Mouse (Mus musculus) cerebellum, adult 9-10 months (tissue): ENCODE data around the gene Hnrnpa0.
"Not testable (repeated sequence)": the region's sequence is repeated elsewhere in the genome, so short reads cannot be mapped to it uniquely, and the experiment has no call there.

Source experiments
- DNase-seq: peaks from one replicate; pipeline ENCODE4 v3.0.0; 2022

Gene Hnrnpa0

GRCm38 (mm10) chr13:58128396-58128767 is at the start of gene Hnrnpa0:
TSS of gene Hnrnpa0 (minus strand) at chr13:58128556.
- DNase-seq, result peak; percentile 92

DNA sequence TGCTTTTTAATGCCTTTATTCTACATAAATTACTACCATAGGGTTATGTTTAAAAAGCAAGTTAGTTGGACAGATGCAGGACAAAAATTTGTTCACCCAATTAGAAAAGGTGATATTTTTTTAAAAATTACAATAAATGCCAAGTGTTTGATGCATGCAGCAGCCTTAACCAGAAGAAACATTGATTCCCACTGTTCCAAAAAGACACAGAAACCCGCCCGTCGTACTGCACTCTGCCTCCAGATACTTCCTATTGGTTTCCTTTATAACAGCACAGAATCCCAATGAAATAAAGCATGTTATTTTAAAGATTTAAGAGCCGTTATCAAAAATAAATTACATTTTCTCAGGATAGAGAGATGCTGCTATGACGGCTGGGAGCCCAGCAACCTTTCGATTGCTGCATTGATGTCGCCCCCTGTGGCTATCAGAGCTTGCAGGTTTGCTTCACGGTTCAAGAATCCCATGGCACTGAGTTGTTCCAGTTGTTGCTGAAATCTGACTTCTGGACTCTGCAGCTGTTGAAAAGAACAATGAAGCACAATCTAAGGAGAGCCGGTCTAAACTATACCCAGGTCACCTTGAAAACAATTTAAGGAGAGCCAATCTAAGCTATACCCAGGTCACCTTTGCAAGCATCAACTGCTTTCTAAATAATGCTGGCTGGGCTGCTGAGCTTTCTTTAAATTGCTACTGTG is 49.3 kb upstream of the Hnrnpa0 start:
- DNase-seq, result peak; percentile 100

GRCm38 (mm10) chr13:58176105-58176504 is 47.7 kb upstream of the Hnrnpa0 start:
- no peak for DNase-seq

DNA sequence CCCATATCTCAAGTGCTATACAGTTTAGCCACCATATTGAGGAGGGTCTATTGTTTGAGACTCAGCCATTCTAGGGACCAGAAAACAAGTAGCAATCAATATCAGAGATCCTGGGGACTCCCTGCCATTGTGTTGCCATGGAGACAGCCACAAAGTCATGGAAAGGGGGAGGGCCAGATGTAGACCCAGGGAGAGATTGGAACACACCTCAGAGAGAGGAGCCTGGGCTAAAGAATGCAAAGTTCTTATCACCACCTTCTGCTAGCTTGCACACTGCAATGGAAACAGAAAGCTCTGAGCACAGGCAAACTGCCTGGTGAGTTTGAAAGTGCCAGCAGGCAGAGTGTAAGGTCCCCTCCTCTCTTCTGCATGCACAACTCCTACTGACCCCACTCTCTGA is 39.8 kb upstream of the Hnrnpa0 start:
- no peak for DNase-seq

- DNase-seq, result no peak
Observed at GRCm38 (mm10) chr13:58163343-58163742, 35.0 kb upstream of the Hnrnpa0 start.

DNA sequence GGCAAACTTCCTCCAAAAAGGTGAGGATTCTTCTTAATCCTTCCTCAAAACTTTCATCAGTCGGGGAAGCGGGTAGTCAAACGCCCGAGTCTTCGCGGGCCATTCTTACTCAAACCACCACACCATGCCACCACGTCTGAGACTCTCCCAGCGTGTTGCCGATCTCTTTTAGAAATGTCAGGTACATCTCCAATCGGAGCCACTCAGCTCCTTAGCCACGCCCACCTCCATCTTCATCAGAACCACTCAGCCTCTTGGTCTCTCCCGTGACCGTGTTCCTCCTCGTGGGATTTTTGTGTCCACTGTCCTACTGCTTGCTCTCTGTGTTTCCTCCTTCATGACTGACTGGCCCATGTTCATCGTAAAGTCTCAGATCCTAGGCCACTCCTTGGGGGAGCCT is 32.4 kb upstream of the Hnrnpa0 start:
- DNase-seq, result no peak

GRCm38 (mm10) chr13:58158099-58158912 is 29.9 kb upstream of the Hnrnpa0 start:
- DNase-seq, result peak; percentile 92

- DNase-seq, result peak; percentile 85
Observed at GRCm38 (mm10) chr13:58157447-58158098, 29.2 kb upstream of the Hnrnpa0 start, which contains the start of gene Idnk. TSS of gene Idnk (plus strand) at chr13:58157649.

DNA sequence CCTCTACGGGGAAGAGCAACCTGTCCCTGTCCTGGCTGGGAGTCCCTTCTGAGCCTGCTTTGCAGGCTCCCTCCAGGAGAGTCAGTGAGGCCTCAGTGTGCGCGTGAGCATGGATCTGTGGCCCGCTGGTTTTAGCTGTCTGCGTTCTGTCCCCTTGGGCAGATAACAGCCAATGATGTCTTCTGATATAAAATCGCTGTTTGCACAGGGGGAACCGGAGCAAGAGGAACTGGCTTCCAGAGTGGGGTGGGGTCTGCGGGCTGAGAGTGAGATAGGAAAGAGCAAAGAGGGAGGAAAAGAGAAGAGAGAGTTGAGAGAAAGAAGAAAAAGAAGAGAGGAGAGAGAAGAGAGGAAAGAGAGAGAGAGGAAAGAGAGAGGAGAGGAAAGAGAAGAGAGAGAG is 28.7 kb upstream of the Hnrnpa0 start:
- peak; percentile 40 for DNase-seq

GRCm38 (mm10) chr13:58156031-58156430 is 27.7 kb upstream of the Hnrnpa0 start:
- no peak for DNase-seq

DNA sequence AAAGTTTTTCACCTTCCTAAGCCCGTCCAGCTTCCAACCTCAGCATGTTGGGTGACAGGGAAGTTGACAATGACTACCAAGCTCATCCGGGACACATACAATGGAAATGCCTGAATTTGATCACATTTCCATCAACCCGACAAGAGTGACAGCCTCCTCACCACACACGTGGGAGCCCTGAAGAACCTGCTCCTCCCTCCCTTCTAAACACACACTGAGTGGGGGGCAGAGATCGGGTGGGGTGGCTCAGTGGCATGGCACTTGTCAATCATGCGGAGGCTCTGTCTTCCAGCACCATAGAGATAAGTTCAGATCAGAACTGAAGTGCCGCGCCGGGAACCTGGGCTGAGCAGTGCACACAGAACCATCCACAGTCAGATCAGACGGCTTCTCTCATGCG is 22.1 kb upstream of the Hnrnpa0 start:
- no peak for DNase-seq

GRCm38 (mm10) chr13:58149629-58150028 is 21.3 kb upstream of the Hnrnpa0 start:
- DNase-seq, result no peak

- peak; percentile 78 for DNase-seq
Observed at GRCm38 (mm10) chr13:58149033-58149558, 20.7 kb upstream of the Hnrnpa0 start.

GRCm38 (mm10) chr13:58148256-58148831 is 20.0 kb upstream of the Hnrnpa0 start:
- DNase-seq, result peak; percentile 59

DNA sequence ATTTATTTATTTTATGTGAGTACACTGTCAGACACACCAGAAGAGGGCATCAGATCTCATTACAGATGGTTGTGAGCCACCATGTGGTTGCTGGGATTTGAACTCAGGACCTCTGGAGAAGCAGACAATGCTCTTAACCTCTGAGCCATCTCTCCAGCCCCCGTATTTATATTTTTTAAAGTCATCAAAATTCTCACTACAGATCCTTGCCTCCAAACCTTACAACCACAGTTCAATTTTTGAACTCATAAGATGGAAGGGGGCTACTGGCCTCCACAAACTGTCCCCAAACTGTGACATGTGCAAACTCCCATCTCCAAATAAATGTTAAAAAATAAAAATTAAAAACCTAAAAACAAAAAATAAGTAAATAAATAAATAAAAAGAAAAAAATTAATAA is 19.4 kb upstream of the Hnrnpa0 start:
- DNase-seq, result no peak

DNA sequence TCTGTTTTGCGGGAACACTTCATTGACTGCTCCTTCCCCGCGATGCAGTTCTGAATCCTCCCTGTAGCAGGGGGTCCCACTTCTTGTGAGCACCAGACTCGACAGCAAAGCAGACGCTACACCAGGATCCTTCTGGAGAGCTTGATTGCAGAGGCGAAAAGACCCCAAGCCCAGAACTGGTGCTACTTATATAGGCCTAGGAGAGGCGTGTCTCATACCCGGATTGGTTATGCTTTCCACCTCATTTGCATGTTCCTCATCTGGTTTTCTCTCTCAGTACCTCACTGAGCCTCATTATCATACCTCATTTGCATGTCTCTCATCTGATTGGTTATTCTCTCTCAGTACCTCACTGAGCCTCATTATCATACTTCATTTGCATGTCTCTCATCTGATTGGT is 18.2 kb upstream of the Hnrnpa0 start:
- DNase-seq, result not testable (repeated sequence)

GRCm38 (mm10) chr13:58131692-58132091 is 3.3 kb upstream of the Hnrnpa0 start:
- DNase-seq, result peak; percentile 25

- no peak for DNase-seq
Observed at GRCm38 (mm10) chr13:58129687-58130246, 1.4 kb upstream of the Hnrnpa0 start.

GRCm38 (mm10) chr13:58128768-58129671 is 664 bp upstream of the Hnrnpa0 start:
- DNase-seq, result peak; percentile 95

GRCm38 (mm10) chr13:58127766-58128361 is 492 bp downstream of the Hnrnpa0 start:
- DNase-seq, result peak; percentile 79
